Mouse (Mus musculus): ENCODE data around the gene Abca1. TPM values are rescaled to one million over a fixed set of nuclear protein-coding genes. Genes with fewer than 3 reads are reported as not detected.

Abca1 gene
- polyA plus RNA-seq (2015; fragmentation: Nextera tagmentation; extraction: Ambion mirVana): 11.3 and 12.0 TPM in 2 replicates

DNA sequence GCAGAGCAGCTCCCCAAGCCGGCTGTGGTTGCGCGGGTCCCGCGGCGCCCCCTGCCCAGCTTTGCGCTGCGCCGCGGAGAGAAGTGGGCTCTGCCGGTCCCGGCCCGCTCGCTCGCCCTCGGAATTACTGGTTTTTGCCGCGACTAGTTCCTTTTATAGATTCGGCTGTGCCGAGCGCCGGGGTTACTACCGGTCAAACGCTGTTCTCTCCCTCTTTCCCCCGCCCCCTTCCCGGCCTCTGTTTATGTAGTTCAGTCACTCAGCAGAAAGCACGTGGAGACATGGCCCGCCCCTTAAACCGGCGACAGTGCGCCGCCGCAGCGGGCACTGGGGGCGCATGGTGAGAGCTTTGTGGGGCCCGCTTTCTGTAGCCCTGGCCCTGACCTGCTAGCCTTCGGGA lies at the start of gene Abca1:
Gene Abca1 (minus strand): TSS at position 129 of the 400 bp plus-strand sequence.
- peak; percentile 97 for ATAC-seq (replicated peaks)
- Histone ChIP-seq H3K27ac (peak within 1 kb of the TSS; percentile 65), H3K9me3 (no peaks in the 10 kb centered on the region), H3K4me1 (peaks cover 17% of the 10 kb centered on the region), H3K4me3 (peak within 1 kb of the TSS; percentile 68), H3K9ac (peak within 1 kb of the TSS; percentile 47), H3K27me3 (replicated peaks) (no peaks in the 10 kb centered on the region; the same call in 1 of the 2 replicates), H3K36me3 (replicated peaks) (no peaks in the 10 kb centered on the region), H3K4me2 (peak within 1 kb of the TSS; percentile 95)
- whole genome bisulfite sequencing: under 1% methylated on average over 37 of the region's 37 CpGs

GRCm38 (mm10) chr4:53204482-53204881 lies 44.8 kb upstream of the Abca1 start:
- H3K9ac ChIP-seq: no peak overlapping the region
- H3K27me3 ChIP-seq (replicated peaks): no peaks in the 10 kb centered on the region
- no peak overlapping the region for H3K27ac ChIP-seq
- H3K9me3 ChIP-seq: no peaks in the 10 kb centered on the region
- H3K4me3 ChIP-seq: no peak overlapping the region
- WGBS: 72% methylated on average over 7 of the region's 7 CpGs
- H3K36me3 ChIP-seq (replicated peaks): no peaks in the 10 kb centered on the region
- H3K4me1 ChIP-seq: no peaks in the 10 kb centered on the region
- no peak overlapping the region for H3K4me2 ChIP-seq
- ATAC-seq (replicated peaks): no peak

GRCm38 (mm10) chr4:53203595-53204400 lies 44.1 kb upstream of the Abca1 start:
- ATAC-seq (replicated peaks): no peak
- no peaks in the 10 kb centered on the region for H3K4me1 ChIP-seq

DNA sequence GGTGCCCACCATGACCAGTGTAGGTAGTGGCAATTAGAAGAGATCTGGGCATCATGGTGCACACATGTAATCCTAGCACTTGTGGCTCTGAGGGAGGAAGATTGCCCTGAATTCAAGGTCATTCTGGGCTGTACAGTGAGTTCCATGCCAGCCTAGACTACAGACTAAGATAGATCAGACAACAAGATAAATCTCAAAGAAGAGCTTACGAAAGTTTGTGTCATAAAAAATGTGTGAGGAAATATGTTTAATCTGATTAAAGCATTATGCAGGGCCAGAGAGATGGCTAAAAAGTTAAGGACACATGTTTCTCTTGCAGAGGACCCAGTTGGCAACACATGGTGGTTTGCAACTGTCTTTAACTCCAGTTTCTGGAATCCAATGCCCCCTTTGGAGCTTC lies 40.6 kb upstream of the Abca1 start:
- Histone ChIP-seq H3K9me3 (no peaks in the 10 kb centered on the region), H3K4me3 (no peak overlapping the region), H3K9ac (no peak overlapping the region), H3K4me2 (no peak overlapping the region), H3K27me3 (replicated peaks) (no peaks in the 10 kb centered on the region), H3K27ac (no peak overlapping the region), H3K36me3 (replicated peaks) (no peaks in the 10 kb centered on the region), H3K4me1 (peaks cover 12% of the 10 kb centered on the region)
- WGBS: 90% methylated on average over 1 of the region's 1 CpGs
- no peak for ATAC-seq (replicated peaks)

More at GRCm38 (mm10) chr4:53203595-53204400, 44.1 kb upstream of the Abca1 start:
- Histone ChIP-seq H3K9ac (no peak overlapping the region), H3K27me3 (replicated peaks) (no peaks in the 10 kb centered on the region), H3K4me3 (no peak overlapping the region), H3K27ac (no peak overlapping the region), H3K36me3 (replicated peaks) (no peaks in the 10 kb centered on the region), H3K4me2 (no peak overlapping the region), H3K9me3 (no peaks in the 10 kb centered on the region)
- WGBS: 72% methylated on average over 15 of the region's 15 CpGs

DNA sequence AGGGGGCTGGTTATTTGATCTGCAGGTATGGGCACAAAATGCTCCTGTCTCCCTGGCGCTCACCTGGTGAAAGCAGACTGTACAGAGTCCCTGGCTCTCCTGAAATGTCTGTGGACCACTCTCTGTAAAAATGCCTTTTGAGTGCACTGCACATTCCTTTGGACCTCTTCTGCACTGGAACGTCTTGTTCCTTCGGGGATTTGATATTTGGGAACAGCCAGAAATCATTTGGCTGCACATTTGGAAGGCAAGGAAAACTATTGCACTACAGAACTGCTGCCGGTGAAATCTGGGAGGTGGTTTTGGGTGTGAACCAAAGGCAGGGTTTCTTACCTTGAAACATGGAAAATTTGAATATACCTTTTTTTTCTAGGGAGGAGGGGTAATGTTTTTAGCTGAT lies 38.1 kb upstream of the Abca1 start:
- Histone ChIP-seq H3K27me3 (replicated peaks) (no peaks in the 10 kb centered on the region), H3K27ac (no peak overlapping the region), H3K4me1 (peaks cover 12% of the 10 kb centered on the region), H3K36me3 (replicated peaks) (no peaks in the 10 kb centered on the region), H3K4me3 (no peak overlapping the region), H3K9me3 (no peaks in the 10 kb centered on the region), H3K9ac (no peak overlapping the region), H3K4me2 (no peak overlapping the region)
- 87% methylated on average over 4 of the region's 4 CpGs for WGBS
- no peak for ATAC-seq (replicated peaks)

GRCm38 (mm10) chr4:53196058-53196771 lies 36.5 kb upstream of the Abca1 start:
- Histone ChIP-seq H3K4me3 (peak overlapping the region; percentile 48), H3K9ac (peak overlapping the region; percentile 9; the same call in 1 of the 2 replicates), H3K36me3 (replicated peaks) (no peaks in the 10 kb centered on the region), H3K4me1 (peaks cover 12% of the 10 kb centered on the region), H3K27ac (peak overlapping the region; percentile 68), H3K9me3 (no peaks in the 10 kb centered on the region), H3K4me2 (peak overlapping the region; percentile 49), H3K27me3 (replicated peaks) (no peaks in the 10 kb centered on the region)
- ATAC-seq (replicated peaks): peak; percentile 98
- WGBS: 12% methylated on average over 24 of the region's 24 CpGs

DNA sequence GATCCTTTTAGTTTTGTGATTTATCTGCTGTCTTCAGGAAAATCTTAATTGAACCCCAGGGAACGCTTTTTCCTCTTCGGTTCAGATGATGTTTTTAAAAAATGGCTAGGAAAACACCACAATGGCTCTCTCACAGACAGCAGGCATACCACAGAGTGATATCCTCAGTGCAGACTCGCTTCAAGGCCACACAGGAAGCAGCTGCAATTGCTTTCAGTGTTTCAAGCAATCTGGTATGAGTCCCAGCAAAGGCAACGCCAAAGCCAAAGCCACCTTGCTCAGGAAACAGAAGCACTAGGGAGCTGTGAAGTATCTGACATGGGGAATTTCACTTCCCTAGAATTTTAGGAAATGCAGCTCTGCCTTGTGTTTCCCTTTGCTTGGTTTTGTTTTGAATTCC lies 27.4 kb upstream of the Abca1 start:
- no peak overlapping the region for H3K4me2 ChIP-seq
- H3K4me3 ChIP-seq: no peak overlapping the region
- 55% methylated on average over 4 of the region's 4 CpGs for WGBS
- no peaks in the 10 kb centered on the region for H3K36me3 ChIP-seq (replicated peaks)
- no peaks in the 10 kb centered on the region for H3K9me3 ChIP-seq
- 0 out of 2 replicates have a peak overlapping the region, but pooled peaks have one; percentile 48 for H3K27ac ChIP-seq
- no peak overlapping the region for H3K9ac ChIP-seq
- H3K27me3 ChIP-seq (replicated peaks): no peaks in the 10 kb centered on the region
- no peaks in the 10 kb centered on the region for H3K4me1 ChIP-seq
- no peak for ATAC-seq (replicated peaks)

GRCm38 (mm10) chr4:53186573-53186972 lies 26.9 kb upstream of the Abca1 start:
- Histone ChIP-seq H3K9ac (no peak overlapping the region), H3K4me3 (no peak overlapping the region), H3K27me3 (replicated peaks) (no peaks in the 10 kb centered on the region), H3K4me1 (no peaks in the 10 kb centered on the region), H3K36me3 (replicated peaks) (no peaks in the 10 kb centered on the region), H3K9me3 (no peaks in the 10 kb centered on the region), H3K27ac (peak overlapping the region; percentile 48), H3K4me2 (no peak overlapping the region)
- no peak for ATAC-seq (replicated peaks)
- WGBS: 65% methylated on average over 4 of the region's 4 CpGs

DNA sequence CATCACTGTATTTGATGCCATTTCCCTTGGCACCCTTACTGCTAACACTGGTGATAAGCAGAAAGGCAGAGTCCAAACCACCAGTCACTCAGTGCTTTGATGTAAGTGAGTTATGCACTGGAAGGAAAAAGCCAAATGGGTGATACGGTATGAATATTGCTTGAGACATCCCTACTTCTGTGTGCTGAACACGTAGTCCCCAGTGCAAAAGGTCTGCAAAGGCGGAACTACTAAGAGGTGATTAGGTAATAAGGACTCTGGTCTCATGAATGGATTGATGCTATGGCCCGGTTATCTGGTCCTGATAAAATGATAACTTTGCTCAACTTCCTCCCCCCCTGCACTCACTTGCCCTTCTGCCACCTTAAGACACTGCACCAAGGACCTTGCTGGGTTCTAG lies 26.4 kb upstream of the Abca1 start:
- H3K9ac ChIP-seq: no peak overlapping the region
- no peaks in the 10 kb centered on the region for H3K27me3 ChIP-seq (replicated peaks)
- no peak for ATAC-seq (replicated peaks)
- H3K4me2 ChIP-seq: no peak overlapping the region
- no peaks in the 10 kb centered on the region for H3K4me1 ChIP-seq
- H3K9me3 ChIP-seq: no peaks in the 10 kb centered on the region
- H3K4me3 ChIP-seq: no peak overlapping the region
- no peaks in the 10 kb centered on the region for H3K36me3 ChIP-seq (replicated peaks)
- H3K27ac ChIP-seq: no peak overlapping the region
- WGBS: 93% methylated on average over 4 of the region's 4 CpGs

- no peaks in the 10 kb centered on the region for H3K27me3 ChIP-seq (replicated peaks)
- H3K4me1 ChIP-seq: 0 out of 2 replicates have a peak, but pooled peaks cover 3% of the 10 kb centered on the region
- no peak overlapping the region for H3K4me3 ChIP-seq
- WGBS: 77% methylated on average over 6 of the region's 6 CpGs
- H3K9me3 ChIP-seq: no peaks in the 10 kb centered on the region
- H3K9ac ChIP-seq: no peak overlapping the region
- no peak for ATAC-seq (replicated peaks)
- no peak overlapping the region for H3K4me2 ChIP-seq
- no peak overlapping the region for H3K27ac ChIP-seq
- no peaks in the 10 kb centered on the region for H3K36me3 ChIP-seq (replicated peaks)
Measured at GRCm38 (mm10) chr4:53181479-53181878, 21.8 kb upstream of the Abca1 start.

DNA sequence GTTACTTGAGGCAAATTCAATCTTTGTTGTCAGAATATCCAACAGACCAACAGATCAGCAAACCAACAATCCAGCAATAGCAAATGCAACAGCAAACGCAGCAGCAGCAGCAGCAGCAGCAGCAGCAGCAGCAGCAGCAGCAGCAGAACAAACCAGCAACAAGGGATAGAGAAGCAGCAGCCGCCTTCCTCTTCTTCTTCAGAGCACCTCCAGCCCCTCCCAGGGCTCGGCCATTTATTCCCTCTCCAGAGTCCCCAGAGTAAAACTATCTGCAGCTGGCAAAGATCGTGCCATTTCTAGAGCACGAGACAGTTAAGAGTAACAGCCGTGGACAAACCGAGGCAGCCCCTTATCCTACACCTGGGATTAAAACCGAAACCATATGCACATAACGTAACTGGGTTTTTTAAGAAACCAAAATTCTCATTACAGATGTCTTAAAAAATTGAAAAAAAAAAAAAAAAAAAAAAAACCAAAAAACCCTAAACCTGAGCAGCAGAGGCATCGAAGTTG lies 19.7 kb upstream of the Abca1 start:
- Histone ChIP-seq H3K9ac (no peak overlapping the region), H3K4me1 (0 out of 2 replicates have a peak, but pooled peaks cover 3% of the 10 kb centered on the region), H3K9me3 (no peaks in the 10 kb centered on the region), H3K36me3 (replicated peaks) (no peaks in the 10 kb centered on the region), H3K27me3 (replicated peaks) (no peaks in the 10 kb centered on the region), H3K27ac (no peak overlapping the region), H3K4me2 (no peak overlapping the region), H3K4me3 (no peak overlapping the region)
- WGBS: 84% methylated on average over 10 of the region's 10 CpGs
- ATAC-seq (replicated peaks): no peak

DNA sequence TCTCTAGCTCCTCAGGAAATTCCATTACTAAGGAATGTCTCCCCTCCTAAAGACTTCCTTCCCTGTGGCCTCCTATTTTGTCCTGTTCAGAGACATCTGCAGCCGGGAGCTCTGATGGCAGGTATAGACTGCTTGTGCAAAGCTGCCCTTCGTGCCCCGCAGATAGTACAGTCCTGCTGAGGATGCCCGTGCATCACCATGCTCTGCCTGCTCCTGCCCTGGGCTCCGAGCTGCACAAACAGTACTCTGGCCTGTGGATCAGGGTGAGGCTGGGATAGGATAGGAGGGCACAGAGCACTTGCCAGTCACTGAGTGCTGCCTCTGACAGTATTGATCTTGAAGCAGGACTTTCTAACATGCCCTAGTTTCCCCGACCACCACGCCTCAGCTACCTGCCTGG lies 18.8 kb upstream of the Abca1 start:
- Histone ChIP-seq H3K9ac (no peak overlapping the region), H3K9me3 (no peaks in the 10 kb centered on the region), H3K4me2 (no peak overlapping the region), H3K27ac (no peak overlapping the region), H3K27me3 (replicated peaks) (no peaks in the 10 kb centered on the region), H3K36me3 (replicated peaks) (no peaks in the 10 kb centered on the region), H3K4me1 (0 out of 2 replicates have a peak, but pooled peaks cover 3% of the 10 kb centered on the region), H3K4me3 (no peak overlapping the region)
- no peak for ATAC-seq (replicated peaks)
- WGBS: 88% methylated on average over 7 of the region's 7 CpGs

Measured in midbrain, embryonic 15.5 days (tissue).